In the genomic region with DNA sequence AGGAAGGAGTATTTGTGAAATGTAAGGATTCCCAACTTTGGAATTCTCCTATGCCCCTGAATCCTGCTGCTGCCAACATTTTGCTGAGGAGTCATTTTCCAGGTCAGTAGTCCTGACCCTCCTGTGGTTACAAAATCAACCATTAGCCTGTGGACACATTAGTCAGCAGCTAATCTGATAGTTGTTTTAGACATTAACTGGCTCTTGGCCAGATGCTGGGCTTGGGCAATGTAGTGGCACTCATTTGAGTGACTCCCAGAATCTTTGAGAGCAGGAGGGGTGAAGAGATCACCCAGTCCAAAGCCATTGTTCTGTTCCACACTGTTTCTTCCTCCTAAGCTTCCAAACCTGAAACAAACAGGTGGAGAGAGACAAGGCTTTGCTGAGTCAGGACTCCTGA, we compare ENCODE assay signal across 16 mouse cellular contexts. TPM values are rescaled to one million over a fixed set of nuclear protein-coding genes. Genes with fewer than 3 reads are reported as not detected.
A peak's percentile ranks its signal among the peaks of the same experiment; 100 is the strongest.
DNase-seq lines count a peak whose midpoint lies in the region; ATAC-seq and TF ChIP-seq lines count a peak whose summit lies in the region.
"Had no signal": no experiment of that assay in that cellular context is flagged by ENCODE, and none has a peak within 500 bp of the region (broad histone marks: within the 10 kb centered on the region; RNA-seq: fewer than 3 reads in every experiment).

No protein-coding gene starts in this region.

- no peak overlapping the region for H3K27ac ChIP-seq in intestine, embryonic 15.5 days
- H3K27ac ChIP-seq in stomach, postnatal 0 days (replicated peaks), result no peak overlapping the region
- no peak overlapping the region for H3K27ac ChIP-seq in forebrain, embryonic 15.5 days (replicated peaks)
- H3K27ac ChIP-seq: hindbrain, embryonic 15.5 days; limb, embryonic 15.5 days had no signal

- no peaks in the 10 kb centered on the region for H3K4me1 ChIP-seq in intestine, embryonic 15.5 days (replicated peaks)
- no peaks in the 10 kb centered on the region for H3K4me1 ChIP-seq in stomach, postnatal 0 days (replicated peaks; ENCODE audit: control insufficient read depth, insufficient read depth)
- no peaks in the 10 kb centered on the region for H3K4me1 ChIP-seq in forebrain, embryonic 15.5 days
- H3K4me1 ChIP-seq: hindbrain, embryonic 15.5 days; limb, embryonic 15.5 days had no signal

- H3K36me3 ChIP-seq in intestine, embryonic 15.5 days, result peaks cover 3% of the 10 kb centered on the region; the same call in 1 of the 2 replicates
- 0 out of 2 replicates have a peak, but pooled peaks cover 2% of the 10 kb centered on the region for H3K36me3 ChIP-seq in stomach, postnatal 0 days (ENCODE audit: control insufficient read depth, insufficient read depth, low read length)
- peaks cover 27% of the 10 kb centered on the region for H3K36me3 ChIP-seq in forebrain, embryonic 15.5 days

- H3K9ac ChIP-seq in intestine, embryonic 15.5 days, result no peak overlapping the region
- no peak overlapping the region for H3K9ac ChIP-seq in stomach, postnatal 0 days (ENCODE audit: low read length)
- H3K9ac ChIP-seq in forebrain, embryonic 15.5 days (replicated peaks), result no peak overlapping the region
- H3K9ac ChIP-seq: hindbrain, embryonic 15.5 days; limb, embryonic 15.5 days had no signal

- DNase-seq in ovary, adult 18-20 months (ENCODE audit: low spot score), result peak; percentile 31
- no peak for DNase-seq in ovary, postnatal 10 days (ENCODE audit: low spot score)
- DNase-seq in kidney, postnatal 14 days, result peak; percentile 87
- DNase-seq in stomach, postnatal 0 days (ENCODE audit: low spot score), result peak; percentile 29
- no peak for DNase-seq in right cerebral cortex, adult 2 months (ENCODE audit: low spot score in 2 of 2)
- DNase-seq in left cerebral cortex, adult 11 months (ENCODE audit: low spot score), result no peak
- DNase-seq: gastrocnemius, postnatal 10 days had no signal

- 0 out of 2 replicates have a peak, but pooled peaks have one; percentile 17 for ATAC-seq in intestine, embryonic 15.5 days
- ATAC-seq in stomach, postnatal 0 days (ENCODE audit: low FRiP score, low TSS enrichment), result no peak
- no peak for ATAC-seq in forebrain, embryonic 15.5 days (replicated peaks)

- H3K27me3 ChIP-seq in intestine, embryonic 15.5 days (replicated peaks), result no peaks in the 10 kb centered on the region
- H3K27me3 ChIP-seq in stomach, postnatal 0 days (ENCODE audit: control insufficient read depth, insufficient read depth, low read length), result no peaks in the 10 kb centered on the region
- no peaks in the 10 kb centered on the region for H3K27me3 ChIP-seq in forebrain, embryonic 15.5 days
- H3K27me3 ChIP-seq: CH12.LX; hindbrain, embryonic 15.5 days; limb, embryonic 15.5 days had no signal

- TF ChIP-seq EP300 in stomach, postnatal 0 days (optimal IDR thresholded peaks at IDR 0.05), result no peak

- H3K4me2 ChIP-seq in intestine, embryonic 15.5 days (replicated peaks), result no peak overlapping the region
- H3K4me2 ChIP-seq in stomach, postnatal 0 days (replicated peaks; ENCODE audit: low read depth), result no peak overlapping the region
- no peak overlapping the region for H3K4me2 ChIP-seq in forebrain, embryonic 15.5 days (replicated peaks)
- H3K4me2 ChIP-seq: hindbrain, embryonic 15.5 days; limb, embryonic 15.5 days; midbrain, embryonic 11.5 days had no signal

- H3K9me3 ChIP-seq in intestine, embryonic 15.5 days, result no peaks in the 10 kb centered on the region
- no peaks in the 10 kb centered on the region for H3K9me3 ChIP-seq in stomach, postnatal 0 days (ENCODE audit: control insufficient read depth, low read length)
- no peaks in the 10 kb centered on the region for H3K9me3 ChIP-seq in forebrain, embryonic 15.5 days
- H3K9me3 ChIP-seq: hindbrain, embryonic 15.5 days; limb, embryonic 15.5 days had no signal

- no peak overlapping the region for H3K4me3 ChIP-seq in intestine, embryonic 15.5 days (replicated peaks)
- no peak overlapping the region for H3K4me3 ChIP-seq in stomach, postnatal 0 days (ENCODE audit: low read depth, low read length)
- no peak overlapping the region for H3K4me3 ChIP-seq in forebrain, embryonic 15.5 days
- H3K4me3 ChIP-seq: erythroblast, embryonic 14.5 days; hindbrain, embryonic 15.5 days; limb, embryonic 15.5 days had no signal

- no peak for TF ChIP-seq CTCF in stomach, postnatal 0 days (IDR thresholded peaks at IDR 0.05; ENCODE audit: low read depth)

RNA-seq across cellular contexts. Expression of a gene that starts 31.5 kb away (rescaled TPM):
- polyA plus RNA-seq in intestine, embryonic 15.5 days (2015; fragmentation: Nextera tagmentation; extraction: Ambion mirVana), result 243 TPM in 2 replicates
- 162 and 177 TPM in 2 replicates for polyA plus RNA-seq in stomach, postnatal 0 days (2015; fragmentation: Nextera tagmentation; extraction: Ambion mirVana)
- 450 and 468 TPM in 2 replicates for polyA plus RNA-seq in forebrain, embryonic 15.5 days (2015; fragmentation: Nextera tagmentation; extraction: Ambion mirVana)
- polyA plus RNA-seq: erythroblast, embryonic 14.5 days had no signal

RNA-seq across cellular contexts. Expression of a gene that starts 31.7 kb away (rescaled TPM):
- polyA plus RNA-seq in intestine, embryonic 15.5 days (2015; fragmentation: Nextera tagmentation; extraction: Ambion mirVana), result 8.3 and 8.6 TPM in 2 replicates
- 3.9 and 4.4 TPM in 2 replicates for polyA plus RNA-seq in stomach, postnatal 0 days (2015; fragmentation: Nextera tagmentation; extraction: Ambion mirVana)
- polyA plus RNA-seq in forebrain, embryonic 15.5 days (2015; fragmentation: Nextera tagmentation; extraction: Ambion mirVana), result 14.3 and 16.5 TPM in 2 replicates

RNA-seq across cellular contexts. Expression of a gene that starts 31.8 kb away (rescaled TPM):
- polyA plus RNA-seq in intestine, embryonic 15.5 days (2015; fragmentation: Nextera tagmentation; extraction: Ambion mirVana), result 0.13 and 0.28 TPM in 2 replicates
- polyA plus RNA-seq in stomach, postnatal 0 days (2015; fragmentation: Nextera tagmentation; extraction: Ambion mirVana), result 0.16 and 0.27 TPM in 2 replicates
- 0.86 and 0.98 TPM in 2 replicates for polyA plus RNA-seq in forebrain, embryonic 15.5 days (2015; fragmentation: Nextera tagmentation; extraction: Ambion mirVana)
- polyA plus RNA-seq: erythroblast, embryonic 14.5 days had no signal

RNA-seq across cellular contexts. Expression of a gene that starts 35.5 kb away (rescaled TPM):
- polyA plus RNA-seq in intestine, embryonic 15.5 days (2015; fragmentation: Nextera tagmentation; extraction: Ambion mirVana), result not detected in 2 replicates
- polyA plus RNA-seq in stomach, postnatal 0 days (2015; fragmentation: Nextera tagmentation; extraction: Ambion mirVana), result not detected in 2 replicates
- not detected in 2 replicates for polyA plus RNA-seq in forebrain, embryonic 15.5 days (2015; fragmentation: Nextera tagmentation; extraction: Ambion mirVana)
- polyA plus RNA-seq: erythroblast, embryonic 14.5 days; heart, embryonic 14.5 days; hindbrain, embryonic 15.5 days; limb, embryonic 15.5 days; midbrain, embryonic 11.5 days; thymus, postnatal 0 days had no signal

RNA-seq across cellular contexts. Expression of a gene that starts 51.6 kb away (rescaled TPM):
- polyA plus RNA-seq in intestine, embryonic 15.5 days (2015; fragmentation: Nextera tagmentation; extraction: Ambion mirVana), result not detected in 2 replicates
- not detected in 2 replicates for polyA plus RNA-seq in stomach, postnatal 0 days (2015; fragmentation: Nextera tagmentation; extraction: Ambion mirVana)
- 0.32 TPM in 1 of 2 replicates, not detected in the other for polyA plus RNA-seq in forebrain, embryonic 15.5 days (2015; fragmentation: Nextera tagmentation; extraction: Ambion mirVana)
- polyA plus RNA-seq: erythroblast, embryonic 14.5 days; heart, embryonic 14.5 days; limb, embryonic 15.5 days; midbrain, embryonic 11.5 days; thymus, postnatal 0 days had no signal

Comparison
In these comparisons a context has a peak if more than half of its experiments do, and no peak if none do; other contexts are left out.
1. DNase-seq: peak in ovary, adult 18-20 months (single experiment), kidney, postnatal 14 days (single experiment) and stomach, postnatal 0 days (single experiment); none in ovary, postnatal 10 days (single experiment), right cerebral cortex, adult 2 months (0 of 2) and left cerebral cortex, adult 11 months (single experiment).